Mouse (Mus musculus) neural tube, embryonic 10.5 days (tissue): ENCODE data around the gene Eml4.

Experiments
- DNase-seq: peaks from one replicate; pipeline ENCODE4 v3.0.0-alpha.2; 2017; ENCODE audit warnings: low spot score; ENCODE audit errors: extremely low spot score

Gene Eml4

DNA sequence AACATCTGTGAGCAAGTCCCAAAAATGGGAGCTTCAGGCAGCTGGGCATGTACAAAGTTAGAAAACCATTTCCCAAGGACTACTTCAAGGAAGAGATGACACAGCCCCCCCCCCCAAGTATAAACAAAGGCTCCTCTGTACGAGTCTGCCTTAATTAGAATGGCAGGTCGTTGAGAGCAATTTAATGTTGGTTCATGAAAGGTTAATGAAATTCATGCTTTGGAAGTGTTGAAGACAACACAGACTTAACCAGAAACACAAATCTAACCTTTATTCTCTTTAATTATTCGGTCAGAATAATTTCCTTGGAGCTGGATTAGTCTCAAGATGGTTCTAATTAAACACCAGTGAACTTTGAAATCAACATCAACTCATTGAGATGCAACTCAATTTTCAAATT is 137.0 kb downstream of the Eml4 start:
- no peak for DNase-seq

DNA sequence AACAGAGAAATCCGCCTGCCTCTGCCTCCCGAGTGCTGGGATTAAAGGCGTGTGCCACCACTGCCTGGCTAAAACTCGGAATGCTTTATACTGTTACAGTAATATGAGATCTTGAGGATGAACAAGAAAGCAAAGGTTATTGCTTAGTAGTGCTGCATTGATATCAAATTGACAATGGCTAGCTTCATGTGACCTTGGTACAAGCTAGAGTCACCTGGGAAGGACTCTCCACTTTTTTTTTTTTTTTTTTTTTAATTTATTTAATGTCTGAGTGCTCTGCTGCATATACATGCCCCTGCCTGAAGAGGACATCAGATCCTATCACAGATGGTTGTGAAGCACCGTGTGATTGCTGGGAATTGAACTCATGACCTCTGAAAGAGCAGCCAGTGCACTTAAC is 148.2 kb downstream of the Eml4 start:
- no peak for DNase-seq

DNA sequence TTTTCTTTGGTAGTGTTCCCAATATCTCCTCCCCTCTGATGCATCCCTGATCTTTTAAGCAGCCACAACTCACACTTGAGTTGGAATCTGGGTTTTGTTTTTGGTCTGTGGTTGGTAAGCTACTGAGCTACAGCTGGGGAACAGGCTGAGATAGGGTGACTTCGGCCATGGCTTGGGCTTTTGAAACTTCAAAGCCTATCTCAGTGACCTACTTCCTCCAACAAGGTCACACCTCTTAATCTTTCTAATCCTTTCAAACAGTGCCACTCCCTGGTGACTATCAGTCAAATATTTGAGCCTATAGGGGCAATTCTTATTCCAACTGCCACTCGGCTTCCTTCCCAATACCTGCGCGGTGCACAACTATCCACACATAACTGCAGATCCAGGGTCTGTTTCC is 149.0 kb downstream of the Eml4 start:
- DNase-seq: no peak

DNA sequence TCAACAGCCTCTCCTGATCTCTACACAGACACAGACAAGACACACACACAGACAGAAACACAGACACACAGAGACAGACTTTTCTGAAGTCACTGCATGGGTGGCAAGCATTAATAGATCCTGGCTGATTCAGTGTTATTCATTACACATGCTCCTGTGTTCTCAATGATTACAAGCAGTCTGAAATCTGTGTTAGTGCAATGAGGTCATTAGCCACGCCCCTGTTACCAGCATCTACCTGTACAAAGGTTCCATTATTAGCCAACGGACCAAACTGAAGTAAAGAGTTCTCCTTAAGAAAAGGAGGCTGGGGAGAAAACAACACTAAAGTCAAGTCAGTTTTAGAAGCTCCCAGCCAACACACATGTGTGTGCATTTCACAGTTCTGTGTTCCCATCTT is 153.0 kb downstream of the Eml4 start:
- DNase-seq: no peak

DNA sequence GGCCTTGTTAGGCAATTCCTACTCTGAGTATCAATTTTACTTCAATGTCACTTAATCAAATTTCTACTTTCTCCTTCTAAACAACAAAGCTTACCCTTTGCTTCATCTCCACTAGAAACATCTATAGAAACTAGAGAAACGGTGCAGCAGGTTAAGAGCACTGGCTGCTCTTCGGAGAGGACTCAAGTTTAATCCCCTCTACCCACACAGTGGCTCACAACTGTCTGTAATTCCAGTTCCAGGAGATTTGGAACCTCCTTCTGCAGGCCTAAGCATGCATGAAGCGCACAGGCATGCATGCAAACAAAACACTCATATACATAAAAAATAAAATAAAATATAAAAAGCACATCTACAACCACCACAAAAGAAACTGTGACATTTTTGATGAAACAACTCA is 161.4 kb downstream of the Eml4 start:
- no peak for DNase-seq

DNA sequence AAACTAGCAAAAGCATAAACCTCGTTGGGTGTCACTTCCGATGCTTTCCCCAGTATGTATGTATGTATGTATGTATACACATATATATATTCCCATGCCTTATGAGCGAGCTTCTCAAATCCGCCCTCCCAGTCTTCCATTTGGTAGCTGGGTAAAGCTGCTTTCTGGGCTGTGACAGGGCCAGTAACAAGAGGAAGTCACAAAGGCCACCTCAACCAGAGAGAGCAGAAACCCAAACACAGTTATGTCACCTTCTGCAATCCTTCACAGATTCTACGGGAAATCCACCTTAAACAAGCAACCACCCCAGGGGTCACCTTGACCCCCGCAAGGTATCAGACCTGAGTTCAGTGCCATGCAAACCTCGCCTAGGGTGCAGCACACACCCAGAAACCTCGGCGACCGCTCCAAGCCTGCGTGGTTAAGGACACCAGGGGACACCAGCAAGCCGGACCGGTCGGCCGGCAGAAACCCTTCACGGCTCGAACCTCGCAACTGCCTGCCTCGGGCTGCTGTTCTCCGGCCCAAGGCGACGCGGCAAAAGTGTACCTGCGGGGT is 163.0 kb downstream of the Eml4 start:
- no peak for DNase-seq

DNA sequence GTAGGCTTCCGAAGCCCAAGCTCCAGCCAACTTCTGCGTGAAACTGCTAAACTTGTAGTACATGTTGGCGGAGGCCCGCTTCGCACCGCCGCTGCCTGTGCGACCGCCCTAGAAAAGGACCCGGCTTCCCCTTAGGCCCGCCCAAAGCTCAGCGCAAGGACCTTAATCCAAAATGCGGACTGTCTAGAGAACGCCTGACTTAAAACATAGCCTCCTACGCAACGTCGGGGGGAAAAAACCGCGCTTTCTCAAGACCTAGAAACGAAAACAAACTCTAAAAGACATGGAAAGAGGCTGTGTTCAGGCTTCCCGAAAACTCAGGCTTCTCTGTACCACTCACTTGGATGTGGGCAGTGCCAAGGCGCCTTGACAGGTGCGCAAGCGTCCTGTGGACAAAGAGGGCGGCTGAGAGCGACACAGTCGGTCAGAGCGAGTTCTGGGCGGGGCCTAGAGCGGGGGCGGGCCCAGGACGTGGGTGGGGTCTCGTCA is 163.5 kb downstream of the Eml4 start:
- peak; percentile 92 for DNase-seq

DNA sequence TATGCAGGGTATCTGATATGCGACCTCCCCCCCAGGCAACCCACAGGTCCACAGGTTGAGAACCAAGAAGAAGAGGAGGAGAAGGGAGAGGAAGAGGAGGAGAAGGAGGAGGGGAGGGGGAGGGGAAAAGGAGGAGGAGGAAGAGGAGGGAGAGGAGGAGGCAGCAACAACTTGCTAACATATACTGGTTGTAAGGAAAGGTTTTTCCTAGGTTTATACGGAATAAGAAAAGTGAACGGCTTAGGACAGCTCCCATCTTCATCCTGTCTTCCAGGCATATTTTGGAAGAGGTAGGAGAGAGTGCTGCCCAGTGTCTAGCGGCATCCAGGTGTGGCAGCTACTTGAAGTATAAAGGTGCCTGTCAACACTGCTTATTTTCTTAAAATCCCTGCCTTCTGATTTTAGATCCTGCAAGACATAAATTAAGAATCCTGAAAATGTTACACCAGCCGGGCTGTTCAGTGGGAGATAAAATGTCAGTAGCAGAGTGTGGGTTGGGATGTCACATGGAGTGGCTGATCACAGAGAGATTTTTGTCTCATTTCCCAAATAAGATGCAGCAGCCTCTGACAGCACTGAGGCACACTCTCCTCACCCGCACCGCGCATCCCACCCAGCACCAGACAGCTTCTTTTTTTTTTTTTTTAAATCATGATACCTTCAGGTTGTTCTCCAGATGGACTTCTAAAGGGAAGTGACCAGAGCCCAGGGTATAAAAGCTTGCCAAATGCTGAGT is 166.7 kb downstream of the Eml4 start, which contains the start of gene Cox7a2l:
Gene Cox7a2l (minus strand): TSS at position 51 of the 736 bp plus-strand sequence.
- DNase-seq: no peak

DNA sequence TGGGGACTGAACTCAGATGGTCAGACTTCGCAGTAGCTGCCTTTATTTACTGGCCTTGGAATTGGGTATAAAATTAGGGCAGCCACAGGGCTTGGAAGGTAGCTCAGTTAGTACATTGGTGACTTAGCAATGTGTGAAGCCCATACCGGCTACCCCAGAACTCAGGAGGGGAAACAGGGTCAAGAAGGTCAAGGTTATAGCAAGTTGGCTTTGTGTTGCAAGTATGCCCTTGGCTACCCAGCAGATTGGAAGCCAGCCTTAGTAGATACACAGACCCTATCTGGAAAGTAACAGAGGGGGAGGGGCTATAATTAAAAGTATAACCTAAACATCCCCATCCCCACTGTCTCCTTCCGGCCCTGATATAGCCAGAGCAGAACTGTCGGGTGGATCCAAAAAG is 171.2 kb downstream of the Eml4 start:
- DNase-seq: no peak

DNA sequence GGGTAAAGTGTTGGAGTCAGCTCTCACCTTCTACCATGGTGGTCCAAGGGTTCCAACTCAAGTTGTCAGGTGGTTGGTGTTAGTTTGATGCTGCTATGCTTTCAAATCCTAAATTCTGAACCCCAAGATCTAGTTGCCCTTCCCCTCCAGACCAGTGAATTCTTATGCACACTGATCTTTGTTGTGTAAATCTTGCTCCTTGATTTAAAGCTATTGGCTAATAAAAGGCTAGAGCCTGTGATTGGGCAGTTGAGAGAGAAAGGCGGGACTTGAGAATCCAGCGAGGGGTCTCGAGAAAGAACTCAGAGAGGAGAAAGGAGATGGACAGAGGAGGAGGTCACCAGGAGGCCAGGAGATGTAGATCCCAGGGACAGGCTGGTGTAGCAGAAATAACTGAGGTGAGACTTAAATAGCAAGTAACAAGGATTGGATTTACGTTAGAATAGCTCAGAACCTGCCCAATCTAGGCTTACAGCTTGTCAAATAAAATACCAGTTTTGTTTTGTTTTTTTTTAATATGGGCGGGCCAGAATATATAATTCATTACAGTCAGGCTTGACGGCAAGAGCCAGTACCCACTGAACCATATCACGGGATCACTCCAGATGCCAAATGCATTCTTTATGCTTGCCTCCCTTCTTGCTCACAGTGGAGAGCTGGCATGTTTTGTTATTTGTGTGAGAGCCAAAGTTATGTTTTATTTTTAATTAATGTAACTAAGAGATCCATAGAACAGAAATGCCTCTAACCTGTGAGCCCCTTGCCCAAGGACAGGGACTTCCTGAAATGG is 172.1 kb downstream of the Eml4 start:
- DNase-seq: no peak

DNA sequence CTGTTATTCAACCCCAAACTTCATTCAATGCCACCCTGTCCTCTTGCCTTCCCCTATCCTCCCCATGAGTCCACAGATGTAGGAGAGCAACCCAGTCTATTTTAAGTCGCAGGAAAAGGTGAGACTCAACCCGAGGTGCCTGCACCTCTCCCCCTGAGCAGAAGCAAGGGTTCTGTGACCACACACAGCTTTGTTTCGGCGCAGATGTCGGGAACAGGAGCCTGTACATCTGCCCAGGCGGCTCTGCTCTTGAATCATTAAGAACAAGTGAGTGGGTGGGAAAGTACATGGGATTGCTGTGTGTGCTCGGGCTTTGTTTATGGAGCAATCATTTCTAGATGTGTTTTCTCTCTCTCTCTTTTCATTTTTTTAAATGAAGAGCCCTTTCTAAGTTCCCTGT is 174.0 kb downstream of the Eml4 start:
- no peak for DNase-seq

DNA sequence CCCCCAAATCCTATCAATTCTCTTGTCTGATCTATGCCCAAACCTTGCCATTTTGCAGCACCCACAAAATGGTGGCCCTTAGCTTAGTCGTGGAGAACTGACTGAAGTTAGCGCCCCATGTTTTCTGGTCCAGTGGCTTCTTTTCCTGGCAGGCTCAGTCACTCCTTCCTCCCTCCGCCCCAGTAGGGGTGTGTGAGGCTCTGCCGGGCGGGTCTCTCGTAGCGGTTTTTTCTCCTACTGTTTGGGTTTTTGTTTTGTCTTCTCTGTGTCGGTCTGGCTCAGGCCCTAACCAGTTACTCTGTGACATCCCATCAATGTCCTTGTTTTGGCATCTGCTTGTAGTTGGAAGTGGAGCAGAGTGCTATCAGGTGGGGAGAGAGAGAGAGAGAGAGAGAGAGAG is 174.9 kb downstream of the Eml4 start:
- peak; percentile 34 for DNase-seq

DNA sequence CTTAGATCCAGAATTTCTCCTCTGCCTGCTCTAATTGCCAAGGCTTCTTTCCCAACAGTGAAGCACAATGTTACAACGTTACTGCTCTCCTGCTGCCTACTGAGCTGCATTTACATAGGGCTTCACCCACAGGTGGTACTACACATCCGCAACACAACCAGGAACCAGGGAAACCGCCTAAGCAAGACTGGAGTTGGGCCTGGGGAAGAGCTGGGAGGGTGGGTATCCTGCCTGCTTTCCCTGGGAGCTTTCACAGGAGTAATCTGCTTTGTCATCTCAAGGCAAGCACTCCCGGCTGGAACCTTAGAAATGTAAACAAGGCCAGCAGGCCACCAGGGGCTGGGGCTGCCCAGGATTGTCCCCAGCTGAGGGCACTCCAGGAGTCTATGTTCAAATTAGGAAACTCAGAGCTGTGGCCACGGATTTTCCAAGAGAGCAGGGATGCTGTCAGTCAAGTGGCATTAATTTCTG is 175.4 kb downstream of the Eml4 start:
- DNase-seq: peak; percentile 54

DNA sequence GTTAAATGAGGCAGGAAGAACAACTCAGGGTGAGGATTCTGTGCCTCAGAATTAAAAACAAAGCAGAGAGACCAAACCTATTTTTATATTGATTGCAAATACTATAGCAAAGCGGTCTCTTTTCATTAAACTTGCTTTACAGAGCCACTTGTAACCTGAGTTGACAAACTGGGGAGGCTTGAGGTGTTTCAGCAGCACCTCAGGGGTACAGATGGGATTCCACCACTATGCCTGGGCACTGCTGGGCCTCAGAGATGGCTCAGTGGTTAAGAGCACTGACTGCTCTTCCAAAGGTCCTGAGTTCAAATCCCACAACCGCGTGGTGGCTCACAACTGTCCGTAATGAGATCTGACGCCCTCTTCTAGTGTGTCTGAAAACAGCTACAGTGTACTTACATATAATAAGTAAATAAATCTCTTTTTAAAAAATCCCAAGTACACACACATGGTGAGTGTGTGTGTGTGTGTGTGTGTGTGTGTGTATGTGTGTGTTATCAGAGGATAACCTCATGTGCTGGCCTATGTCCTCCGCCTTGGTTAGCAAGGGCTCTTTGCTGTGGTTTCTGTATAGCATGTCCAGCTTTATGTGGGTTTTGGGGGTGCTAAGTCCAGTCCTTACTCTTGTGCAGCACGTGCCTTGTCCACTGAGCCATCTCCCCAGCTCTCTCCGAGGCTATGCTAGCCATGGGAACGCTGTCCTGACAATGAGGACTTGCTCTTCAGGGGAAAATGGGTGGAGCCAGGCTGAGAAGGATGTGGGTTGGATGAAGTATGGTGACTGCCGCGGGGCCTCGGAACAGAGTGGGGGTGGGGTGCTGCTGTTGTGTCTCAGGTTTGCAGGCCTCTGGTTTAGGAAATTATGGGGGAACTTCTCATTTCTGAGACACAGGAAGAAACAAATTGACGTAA is 176.1 kb downstream of the Eml4 start:
- peak; percentile 67 for DNase-seq

DNA sequence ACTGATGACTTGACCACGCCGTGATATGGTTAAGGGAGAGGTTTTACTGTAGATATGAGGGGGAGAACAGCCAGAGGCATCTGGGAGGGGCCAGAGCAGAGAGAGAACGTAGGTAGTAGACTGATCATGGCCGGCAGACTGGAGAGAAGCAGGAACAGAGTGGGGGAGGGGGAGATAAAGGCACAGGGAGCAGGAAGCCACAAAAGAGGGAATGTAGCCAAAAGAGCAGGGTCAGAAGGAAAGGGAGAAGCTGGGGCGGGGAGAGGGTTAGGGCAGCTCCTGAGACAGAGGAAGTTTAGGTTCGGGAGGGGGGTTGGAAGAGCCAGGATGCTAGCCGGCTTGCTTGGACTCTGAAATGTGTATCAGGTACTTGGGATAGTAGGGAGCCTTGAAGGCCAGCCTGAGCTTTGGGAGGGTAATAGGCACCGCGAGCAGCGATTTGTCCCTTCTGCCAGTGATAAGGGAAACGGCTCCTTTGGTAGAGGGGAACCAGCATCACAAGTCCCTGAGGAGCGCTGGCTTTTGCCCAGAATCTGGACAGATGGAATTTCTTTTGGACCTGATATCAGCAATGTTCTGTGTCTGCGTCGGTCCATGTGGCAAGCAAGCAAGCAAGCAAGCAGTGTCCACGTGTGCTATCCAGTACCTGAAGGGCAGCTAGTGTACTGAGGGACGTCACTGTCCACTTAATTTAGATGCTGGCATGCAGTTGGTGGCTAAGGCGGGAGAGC is 177.1 kb downstream of the Eml4 start:
- peak; percentile 57 for DNase-seq
